Mouse (Mus musculus): Measurements from ENCODE around the gene Zfp362.

Gene Zfp362

GRCm38 (mm10) chr4:128759214-128759613, 46.6 kb downstream of the Zfp362 start:
- DNase-seq (ENCODE audit: low spot score): no peak

GRCm38 (mm10) chr4:128755900-128756299, 49.9 kb downstream of the Zfp362 start:
- no peak for DNase-seq (ENCODE audit: low spot score)

GRCm38 (mm10) chr4:128755064-128755463, 50.8 kb downstream of the Zfp362 start, which contains the start of gene A3galt2:
Gene A3galt2 (plus strand): TSS chr4:128755364.
- no peak for DNase-seq (ENCODE audit: low spot score)

GRCm38 (mm10) chr4:128753571-128753970, 52.3 kb downstream of the Zfp362 start:
- DNase-seq (ENCODE audit: low spot score): no peak

GRCm38 (mm10) chr4:128752031-128752757, 53.7 kb downstream of the Zfp362 start:
- no peak for DNase-seq (ENCODE audit: low spot score)

- DNase-seq (ENCODE audit: low spot score): no peak
Observed at GRCm38 (mm10) chr4:128751006-128751405, 54.8 kb downstream of the Zfp362 start.

- no peak for DNase-seq (ENCODE audit: low spot score)
Observed at GRCm38 (mm10) chr4:128748309-128748708, 57.5 kb downstream of the Zfp362 start.

GRCm38 (mm10) chr4:128747614-128748270, 58.1 kb downstream of the Zfp362 start:
- no peak for DNase-seq (ENCODE audit: low spot score)

GRCm38 (mm10) chr4:128745160-128745559, 60.7 kb downstream of the Zfp362 start:
- no peak for DNase-seq (ENCODE audit: low spot score)

GRCm38 (mm10) chr4:128743031-128743626, 62.7 kb downstream of the Zfp362 start:
- DNase-seq (ENCODE audit: low spot score): no peak

GRCm38 (mm10) chr4:128742379-128742970, 63.4 kb downstream of the Zfp362 start:
- peak; percentile 37 for DNase-seq (ENCODE audit: low spot score)

- DNase-seq (ENCODE audit: low spot score): no peak
Observed at GRCm38 (mm10) chr4:128741906-128742305, 63.9 kb downstream of the Zfp362 start.

- no peak for DNase-seq (ENCODE audit: low spot score)
Observed at GRCm38 (mm10) chr4:128740878-128741277, 65.0 kb downstream of the Zfp362 start.

- no peak for DNase-seq (ENCODE audit: low spot score)
Observed at GRCm38 (mm10) chr4:128737825-128738610, 67.8 kb downstream of the Zfp362 start.

- DNase-seq (ENCODE audit: low spot score): no peak
Observed at GRCm38 (mm10) chr4:128737137-128737589, 68.7 kb downstream of the Zfp362 start.

- DNase-seq (ENCODE audit: low spot score): no peak
Observed at GRCm38 (mm10) chr4:128734721-128735671, 70.8 kb downstream of the Zfp362 start.

- DNase-seq (ENCODE audit: low spot score): peak; percentile 95
Observed at GRCm38 (mm10) chr4:128734217-128734616, 71.6 kb downstream of the Zfp362 start.

- peak; percentile 42 for DNase-seq (ENCODE audit: low spot score)
Observed at GRCm38 (mm10) chr4:128733496-128733895, 72.3 kb downstream of the Zfp362 start.

GRCm38 (mm10) chr4:128732794-128733193, 73.1 kb downstream of the Zfp362 start:
- no peak for DNase-seq (ENCODE audit: low spot score)

- DNase-seq (ENCODE audit: low spot score): peak; percentile 25
Observed at GRCm38 (mm10) chr4:128730271-128730670, 75.6 kb downstream of the Zfp362 start.

GRCm38 (mm10) chr4:128729709-128730037, 76.2 kb downstream of the Zfp362 start:
- DNase-seq (ENCODE audit: low spot score): no peak

Data from adipocyte (in vitro differentiated cells).